Mouse (Mus musculus): ENCODE measurements around the gene Gm10324. TPM values are rescaled to one million over a fixed set of nuclear protein-coding genes. Genes with fewer than 3 reads are reported as not detected.

The Gm10324 gene
- not detected in 2 replicates for polyA plus RNA-seq (2012)

DNA sequence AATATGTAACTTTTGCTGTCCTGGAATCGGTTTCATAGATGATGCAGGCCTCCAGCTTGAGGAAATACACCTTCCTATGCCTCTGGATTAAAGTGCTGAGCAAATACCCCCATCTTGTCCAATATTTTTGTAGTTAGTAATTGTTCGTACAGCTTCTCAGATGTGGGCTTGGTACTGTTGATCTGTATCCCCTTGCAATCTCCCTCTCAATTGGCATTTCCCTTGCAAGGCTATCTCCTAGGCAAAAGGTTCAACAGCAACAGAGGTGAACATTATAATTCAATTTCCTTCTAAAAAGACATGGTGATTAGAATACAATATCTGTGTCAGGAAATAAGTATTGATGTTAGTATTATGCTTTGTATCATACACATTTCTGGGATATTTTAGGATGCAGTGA is at the start of gene Gm10324:
TSS of gene Gm10324 (plus strand) at position 301 of the 400 bp plus-strand sequence.

Other genes starting within 250 kb of the Gm10324 start
- not detected in 2 replicates for gene Gm10772, start 108.0 kb downstream of the Gm10324 start, polyA plus RNA-seq (2012)

Data from megakaryocyte-erythroid progenitor cell, adult 5 weeks (primary cell).